Mouse (Mus musculus) lung, postnatal 0 days (tissue): ENCODE results near the gene Tango6.

ENCODE experiments used
- CTCF ChIP-seq: IDR thresholded peaks from 2 replicates; pipeline ENCODE4 v1.5.1; 2016; ENCODE audit warnings: antibody characterized with exemption, mild to moderate bottlenecking
- EP300 ChIP-seq: IDR thresholded peaks from 2 replicates; pipeline ENCODE4 v1.6.1; 2016; ENCODE audit warnings: antibody characterized with exemption, mild to moderate bottlenecking, control low read depth

DNA sequence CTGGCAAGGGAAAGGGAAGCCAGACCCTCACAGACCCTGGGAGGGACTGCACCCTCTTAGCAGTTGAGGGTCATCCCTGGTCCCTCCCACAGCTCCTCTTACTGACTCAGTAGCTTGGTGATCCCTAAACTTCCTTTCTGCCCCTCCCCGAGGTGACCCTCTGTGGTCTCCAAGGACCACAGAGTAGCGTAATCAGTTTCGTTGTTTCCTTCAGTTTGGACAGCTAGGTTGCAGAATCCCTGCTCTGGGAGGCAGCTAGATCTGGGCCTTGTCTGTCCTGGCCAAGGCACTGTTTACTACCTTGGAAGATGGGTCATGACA is 172.3 kb downstream of the Tango6 start:
- TF ChIP-seq EP300 (no peak), CTCF (no peak)
